Mouse (Mus musculus): ENCODE results near the gene Lamc1. TPM values are rescaled to one million over a fixed set of nuclear protein-coding genes. Genes with fewer than 3 reads are reported as not detected.

Lamc1 gene
- polyA plus RNA-seq, 1 experiment from 2014 or later, result 28.1 TPM

- peak within 1 kb of the TSS; percentile 93 for H3K4me2 ChIP-seq (replicated peaks)
- H3K27me3 ChIP-seq (ENCODE audit: control insufficient read depth, insufficient read depth, low read length), result peaks cover 32% of the 10 kb centered on the region
- H3K4me1 ChIP-seq (replicated peaks; ENCODE audit: control insufficient read depth, insufficient read depth, low read length), result peaks cover 3% of the 10 kb centered on the region; the same call in 1 of the 2 replicates
- H3K27ac ChIP-seq, result no peak within 1 kb of the TSS
- no peaks in the 10 kb centered on the region for H3K36me3 ChIP-seq (replicated peaks; ENCODE audit: control insufficient read depth, insufficient read depth)
- ATAC-seq (ENCODE audit: low FRiP score) (peak; percentile 48; the same call in 1 of the 2 replicates), DNase-seq (ENCODE audit: low spot score) (no peak)
- peak within 1 kb of the TSS; percentile 45 for H3K4me3 ChIP-seq (replicated peaks; ENCODE audit: low read length)
- H3K9ac ChIP-seq, result peak within 1 kb of the TSS; percentile 62
- H3K9me3 ChIP-seq (ENCODE audit: control insufficient read depth, low read length), result no peaks in the 10 kb centered on the region
- WGBS, result 4% methylated on average over 46 of the region's 46 CpGs
These were observed 146.5 kb downstream of the Lamc1 start, which contains the start of gene Lamc2 for GRCm38 (mm10) chr1:153185828-153186803. TSS of gene Lamc2 (minus strand) at chr1:153186447.

- H3K27me3 ChIP-seq (ENCODE audit: control insufficient read depth, insufficient read depth, low read length), result peaks cover 17% of the 10 kb centered on the region
- DNase-seq (ENCODE audit: low spot score) (peak; percentile 40), ATAC-seq (ENCODE audit: low FRiP score) (peak; percentile 48; the same call in 1 of the 2 replicates)
- H3K4me1 ChIP-seq (replicated peaks; ENCODE audit: control insufficient read depth, insufficient read depth, low read length), result no peaks in the 10 kb centered on the region; the same call in 1 of the 2 replicates
- H3K4me3 ChIP-seq (replicated peaks; ENCODE audit: low read length), result no peak overlapping the region
- H3K9ac ChIP-seq, result no peak overlapping the region
- WGBS, result 60% methylated on average over 9 of the region's 9 CpGs
- H3K9me3 ChIP-seq (ENCODE audit: control insufficient read depth, low read length), result no peaks in the 10 kb centered on the region
- no peaks in the 10 kb centered on the region for H3K36me3 ChIP-seq (replicated peaks; ENCODE audit: control insufficient read depth, insufficient read depth)
- H3K4me2 ChIP-seq (replicated peaks), result no peak overlapping the region
- H3K27ac ChIP-seq, result no peak overlapping the region
These were observed 151.8 kb downstream of the Lamc1 start for GRCm38 (mm10) chr1:153180586-153181289.

DNA sequence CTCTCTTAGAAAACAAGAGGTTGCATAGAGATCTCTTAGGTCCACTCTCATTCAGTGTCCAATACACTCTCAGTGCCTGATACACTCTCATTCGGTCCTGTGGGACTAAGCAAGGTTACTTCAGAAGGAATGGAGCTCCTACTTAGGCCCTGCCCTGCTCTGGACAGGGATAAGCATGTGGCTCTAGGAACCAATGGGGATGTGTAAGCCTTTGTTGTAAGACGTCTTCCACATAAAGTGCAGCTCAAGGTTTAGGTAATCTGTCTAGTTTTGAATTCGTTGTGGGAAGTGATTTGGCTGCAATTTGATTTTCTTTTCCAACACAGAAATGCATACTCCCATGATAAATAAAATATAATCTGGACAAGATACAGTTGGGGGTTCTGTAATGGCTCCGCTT lies 152.4 kb downstream of the Lamc1 start:
- peaks cover 12% of the 10 kb centered on the region for H3K27me3 ChIP-seq (ENCODE audit: control insufficient read depth, insufficient read depth, low read length)
- ATAC-seq (ENCODE audit: low FRiP score) (no peak), DNase-seq (ENCODE audit: low spot score) (no peak)
- H3K4me2 ChIP-seq (replicated peaks), result no peak overlapping the region
- H3K36me3 ChIP-seq (replicated peaks; ENCODE audit: control insufficient read depth, insufficient read depth), result no peaks in the 10 kb centered on the region
- no peak overlapping the region for H3K27ac ChIP-seq
- no peaks in the 10 kb centered on the region for H3K9me3 ChIP-seq (ENCODE audit: control insufficient read depth, low read length)
- no peaks in the 10 kb centered on the region for H3K4me1 ChIP-seq (replicated peaks; ENCODE audit: control insufficient read depth, insufficient read depth, low read length)
- WGBS, result 77% methylated on average over 4 of the region's 4 CpGs
- H3K4me3 ChIP-seq (replicated peaks; ENCODE audit: low read length), result no peak overlapping the region
- no peak overlapping the region for H3K9ac ChIP-seq

- DNase-seq (ENCODE audit: low spot score), result no peak
- 56% methylated on average over 12 of the region's 12 CpGs for WGBS
These were observed 157.8 kb downstream of the Lamc1 start for GRCm38 (mm10) chr1:153174801-153175200.

GRCm38 (mm10) chr1:153173276-153173675 lies 159.3 kb downstream of the Lamc1 start:
- Histone ChIP-seq H3K4me1 (replicated peaks; ENCODE audit: control insufficient read depth, insufficient read depth, low read length) (0 out of 2 replicates have a peak, but pooled peaks cover 4% of the 10 kb centered on the region), H3K9me3 (ENCODE audit: control insufficient read depth, low read length) (no peaks in the 10 kb centered on the region), H3K9ac (no peak overlapping the region), H3K36me3 (replicated peaks; ENCODE audit: control insufficient read depth, insufficient read depth) (no peaks in the 10 kb centered on the region), H3K27me3 (ENCODE audit: control insufficient read depth, insufficient read depth, low read length) (no peaks in the 10 kb centered on the region), H3K27ac (no peak overlapping the region), H3K4me3 (replicated peaks; ENCODE audit: low read length) (no peak overlapping the region), H3K4me2 (replicated peaks) (no peak overlapping the region)
- DNase-seq (ENCODE audit: low spot score) (no peak), ATAC-seq (ENCODE audit: low FRiP score) (no peak)
- 74% methylated on average over 3 of the region's 3 CpGs for WGBS

More at GRCm38 (mm10) chr1:153174801-153175200, 157.8 kb downstream of the Lamc1 start:
- Histone ChIP-seq H3K9me3 (ENCODE audit: control insufficient read depth, low read length) (no peaks in the 10 kb centered on the region), H3K4me2 (replicated peaks) (no peak overlapping the region), H3K27ac (no peak overlapping the region), H3K9ac (no peak overlapping the region), H3K4me3 (replicated peaks; ENCODE audit: low read length) (no peak overlapping the region), H3K27me3 (ENCODE audit: control insufficient read depth, insufficient read depth, low read length) (no peaks in the 10 kb centered on the region), H3K36me3 (replicated peaks; ENCODE audit: control insufficient read depth, insufficient read depth) (no peaks in the 10 kb centered on the region), H3K4me1 (replicated peaks; ENCODE audit: control insufficient read depth, insufficient read depth, low read length) (0 out of 2 replicates have a peak, but pooled peaks cover 4% of the 10 kb centered on the region)
- ATAC-seq (ENCODE audit: low FRiP score), result no peak

- Histone ChIP-seq H3K9me3 (ENCODE audit: control insufficient read depth, low read length) (no peaks in the 10 kb centered on the region), H3K4me3 (replicated peaks; ENCODE audit: low read length) (no peak overlapping the region), H3K4me1 (replicated peaks; ENCODE audit: control insufficient read depth, insufficient read depth, low read length) (0 out of 2 replicates have a peak, but pooled peaks cover 4% of the 10 kb centered on the region), H3K9ac (no peak overlapping the region), H3K36me3 (replicated peaks; ENCODE audit: control insufficient read depth, insufficient read depth) (no peaks in the 10 kb centered on the region), H3K27me3 (ENCODE audit: control insufficient read depth, insufficient read depth, low read length) (no peaks in the 10 kb centered on the region), H3K4me2 (replicated peaks) (no peak overlapping the region), H3K27ac (no peak overlapping the region)
- ATAC-seq (ENCODE audit: low FRiP score) (no peak), DNase-seq (ENCODE audit: low spot score) (no peak)
- WGBS, result 25% methylated on average over 9 of the region's 9 CpGs
These were observed 160.3 kb downstream of the Lamc1 start for GRCm38 (mm10) chr1:153172291-153172731.

- H3K4me3 ChIP-seq (replicated peaks; ENCODE audit: low read length), result no peak overlapping the region
- no peaks in the 10 kb centered on the region for H3K27me3 ChIP-seq (ENCODE audit: control insufficient read depth, insufficient read depth, low read length)
- no peak overlapping the region for H3K9ac ChIP-seq
- no peak overlapping the region for H3K4me2 ChIP-seq (replicated peaks)
- no peak for DNase-seq (ENCODE audit: low spot score)
- no peak overlapping the region for H3K27ac ChIP-seq
- no peak for ATAC-seq (ENCODE audit: low FRiP score)
- 0 out of 2 replicates have a peak, but pooled peaks cover 4% of the 10 kb centered on the region for H3K4me1 ChIP-seq (replicated peaks; ENCODE audit: control insufficient read depth, insufficient read depth, low read length)
- no peaks in the 10 kb centered on the region for H3K36me3 ChIP-seq (replicated peaks; ENCODE audit: control insufficient read depth, insufficient read depth)
- 71% methylated on average over 10 of the region's 10 CpGs for WGBS
- H3K9me3 ChIP-seq (ENCODE audit: control insufficient read depth, low read length), result no peaks in the 10 kb centered on the region
These were observed 161.6 kb downstream of the Lamc1 start for GRCm38 (mm10) chr1:153171011-153171410.

Measured in hindbrain, embryonic 14.5 days (tissue).